Mouse (Mus musculus) intestine, embryonic 16.5 days (tissue): ENCODE data around the gene P3h3. TPM values are rescaled to one million over a fixed set of nuclear protein-coding genes. Genes with fewer than 3 reads are reported as not detected.
"Not testable (repeated sequence)": the region's sequence is repeated elsewhere in the genome, so short reads cannot be mapped to it uniquely, and the experiment has no call there.

Source experiments
- ATAC-seq: fragments of 200-750 bp; cut with Nextera tagmentation; 2 replicates; pipeline ENCODE4 v1.8.0; 2017; ENCODE audit warnings: moderate TSS enrichment, moderate library complexity
- H3K27ac ChIP-seq: fragments of 300-500 bp; sonication (generic); 2 replicates; pipeline ENCODE4 v1.5.1; 2014; ENCODE audit warnings: mild to moderate bottlenecking, low read length
- H3K27me3 ChIP-seq: fragments of 300-500 bp; sonication (generic); replicated peaks from 2 replicates; pipeline ENCODE4 v1.6.1; 2014; ENCODE audit warnings: low read length, control low read depth, mixed read lengths; ENCODE audit not compliant: control insufficient read depth, insufficient read depth
- H3K36me3 ChIP-seq: fragments of 300-500 bp; sonication (generic); 2 replicates; pipeline ENCODE4 v1.6.1; 2014; ENCODE audit warnings: low read length, control low read depth; ENCODE audit not compliant: control insufficient read depth, insufficient read depth
- H3K4me1 ChIP-seq: fragments of 300-500 bp; sonication (generic); 2 replicates; pipeline ENCODE4 v1.6.1; 2014; ENCODE audit warnings: low read length, control low read depth, mixed read lengths; ENCODE audit not compliant: control insufficient read depth, insufficient read depth
- H3K4me2 ChIP-seq: fragments of 300-500 bp; sonication (generic); 2 replicates; pipeline ENCODE4 v1.6.1; 2014; ENCODE audit warnings: low read depth, low read length, control low read depth
- H3K4me3 ChIP-seq: fragments of 300-500 bp; sonication (generic); 2 replicates; pipeline ENCODE4 v1.5.1; 2014; ENCODE audit warnings: mild to moderate bottlenecking, low read length
- H3K9ac ChIP-seq: fragments of 300-500 bp; sonication (generic); 2 replicates; pipeline ENCODE4 v1.6.1; 2014; ENCODE audit warnings: low read depth, low read length
- H3K9me3 ChIP-seq: fragments of 300-500 bp; sonication (generic); 2 replicates; pipeline ENCODE4 v1.6.1; 2016; ENCODE audit warnings: low read length, control low read depth; ENCODE audit not compliant: control insufficient read depth
- WGBS: fragments of 180-500 bp; shearing (Covaris S2); extraction: QIAGEN DNeasy Blood & Tissue Kit; methylation state at CpG from one replicate; pipeline ENCODE4 v1.1.7; 2014; 5-methylcytosine and 5-hydroxymethylcytosine counted together
- polyA plus RNA-seq: library from polyadenylated mRNA; unstranded; fragments of >200 nt; fragmentation: Nextera tagmentation; extraction: Ambion mirVana; gene quantifications from 2 replicates; pipeline ENCODE4 v1.2.1, GENCODE M21; 2015

Gene P3h3
- polyA plus RNA-seq, 1 experiment from 2014 or later = 5.6 TPM

DNA sequence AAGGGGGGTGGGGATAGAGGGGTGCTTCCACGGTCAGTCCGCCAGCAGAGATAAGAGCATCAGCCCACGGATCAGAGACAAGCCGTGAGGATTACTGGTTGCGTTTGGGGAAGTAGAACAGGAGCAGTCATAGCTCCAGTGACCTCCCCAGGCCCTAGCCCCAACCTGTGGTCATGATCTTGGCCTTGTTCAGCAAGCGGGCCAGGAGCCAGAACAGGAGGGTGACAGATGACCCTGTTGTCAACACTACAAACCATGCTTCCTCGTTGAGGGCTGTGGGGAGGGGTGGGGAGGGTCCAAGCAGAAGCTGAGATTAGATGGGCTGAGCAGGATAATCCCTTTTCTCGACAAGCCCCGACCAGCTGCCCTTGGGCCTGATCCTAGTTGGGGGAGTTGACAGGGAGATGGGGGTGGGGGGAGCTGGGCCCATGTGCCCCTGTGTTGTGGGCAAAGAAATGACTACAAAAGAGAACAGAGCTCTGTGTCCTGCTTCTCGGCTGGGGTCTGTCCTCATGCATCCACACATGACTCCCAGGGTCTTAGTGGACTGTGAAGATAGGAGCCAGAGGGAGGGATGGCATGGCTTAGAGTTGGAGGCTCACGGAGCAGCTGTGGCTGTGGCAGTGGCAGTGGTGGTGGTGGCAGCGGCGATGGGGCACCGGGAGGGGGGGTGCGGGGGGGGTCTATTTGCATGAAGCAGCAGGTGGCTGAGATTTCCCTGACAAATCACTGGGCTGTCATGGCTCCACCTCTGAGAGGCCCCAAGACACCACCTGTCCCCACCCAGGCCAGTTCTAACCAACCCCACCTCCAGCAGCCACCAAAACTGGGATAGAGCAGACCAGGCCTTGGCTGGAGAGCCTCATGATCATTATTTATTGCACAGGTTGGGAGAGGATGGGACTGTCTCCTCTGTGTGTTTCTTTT is 17.0 kb downstream of the P3h3 start, which contains the start of gene Gnb3:
Gnb3 (minus strand) TSS at position 35 of the 927 bp plus-strand sequence.
- Histone ChIP-seq H3K9ac (peak within 1 kb of the TSS; percentile 50), H3K4me2 (no peak within 1 kb of the TSS), H3K4me3 (no peak within 1 kb of the TSS), H3K9me3 (no peaks in the 10 kb centered on the region), H3K27ac (no peak within 1 kb of the TSS), H3K4me1 (peaks cover 7% of the 10 kb centered on the region), H3K27me3 (no peaks in the 10 kb centered on the region), H3K36me3 (no peaks in the 10 kb centered on the region)
- 36% methylated on average over 15 of the region's 15 CpGs for WGBS
- ATAC-seq = 0 out of 2 replicates have a peak, but pooled peaks have one; percentile 11

DNA sequence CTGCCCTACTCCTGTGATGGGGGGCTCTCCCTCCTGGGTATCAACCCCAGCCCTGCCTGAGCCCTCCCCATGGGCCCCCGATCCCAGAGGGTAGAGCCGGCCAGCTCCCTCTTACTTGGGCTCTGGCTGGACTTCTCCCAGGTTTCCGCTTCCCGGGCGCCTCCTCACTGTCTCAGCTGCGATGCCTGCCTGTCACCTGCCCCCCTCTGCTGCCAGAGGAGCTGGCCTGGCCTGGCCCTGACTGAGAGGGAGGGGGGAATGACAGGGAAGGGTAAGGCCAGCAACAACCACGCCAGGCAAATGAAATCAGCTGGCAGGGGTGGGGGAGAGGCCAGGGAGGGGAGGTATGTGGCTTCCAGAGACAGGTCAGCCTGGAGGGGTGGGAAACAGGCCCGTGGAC is 17.7 kb downstream of the P3h3 start:
- Histone ChIP-seq H3K27ac (no peak overlapping the region), H3K4me3 (no peak overlapping the region), H3K9me3 (no peaks in the 10 kb centered on the region), H3K4me2 (no peak overlapping the region), H3K9ac (peak overlapping the region; percentile 50), H3K4me1 (peaks cover 5% of the 10 kb centered on the region), H3K27me3 (no peaks in the 10 kb centered on the region), H3K36me3 (no peaks in the 10 kb centered on the region)
- peak; percentile 19; the same call in 1 of the 2 replicates for ATAC-seq
- 15% methylated on average over 8 of the region's 8 CpGs for WGBS

DNA sequence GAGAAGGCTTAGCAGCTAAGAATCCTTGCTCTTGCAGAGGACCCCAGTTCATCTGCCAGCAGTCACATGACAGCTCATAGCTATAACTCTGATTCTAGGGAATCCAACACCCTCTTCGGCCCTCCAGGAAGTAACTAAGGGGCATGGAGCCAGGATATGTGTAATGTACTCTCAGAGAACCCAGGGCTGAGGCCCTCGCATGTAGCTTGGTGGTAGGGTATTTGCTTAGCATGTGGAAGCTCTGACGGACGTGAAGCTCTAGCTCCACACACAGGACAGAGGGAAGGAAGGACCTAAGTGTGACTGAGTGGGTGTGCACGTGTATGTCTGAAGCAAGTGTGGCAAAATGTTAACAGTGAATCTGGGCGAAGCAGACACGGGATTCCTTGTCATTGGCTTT is 21.1 kb downstream of the P3h3 start:
- no peak overlapping the region for H3K27ac ChIP-seq
- no peaks in the 10 kb centered on the region for H3K27me3 ChIP-seq
- 72% methylated on average over 7 of the region's 7 CpGs for WGBS
- no peak for ATAC-seq
- no peak overlapping the region for H3K4me3 ChIP-seq
- no peak overlapping the region for H3K9ac ChIP-seq
- no peak overlapping the region for H3K4me2 ChIP-seq
- peaks cover 7% of the 10 kb centered on the region; the same call in 1 of the 2 replicates for H3K36me3 ChIP-seq
- H3K9me3 ChIP-seq = no peaks in the 10 kb centered on the region
- peaks cover 5% of the 10 kb centered on the region for H3K4me1 ChIP-seq

DNA sequence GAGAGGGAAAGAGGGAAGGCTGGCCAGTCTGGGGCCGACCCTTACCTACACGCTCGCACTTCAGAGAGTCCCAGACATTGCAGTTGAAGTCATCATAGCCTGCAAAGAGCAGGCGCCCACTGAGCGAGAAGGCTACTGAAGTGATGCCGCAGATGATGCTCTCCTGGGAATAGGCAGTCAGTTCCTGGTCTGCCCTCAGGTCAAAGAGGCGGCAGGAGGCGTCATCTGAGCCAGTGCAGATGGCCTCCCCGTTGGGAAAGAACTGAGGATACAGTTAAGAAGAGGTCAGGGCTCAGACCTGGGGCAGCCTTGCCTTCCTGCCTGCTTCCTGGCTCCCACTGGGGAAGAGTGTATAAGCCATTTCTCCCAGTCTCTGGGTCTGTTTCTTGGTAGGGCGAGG is 22.0 kb downstream of the P3h3 start:
- peaks cover 7% of the 10 kb centered on the region; the same call in 1 of the 2 replicates for H3K36me3 ChIP-seq
- 61% methylated on average over 10 of the region's 10 CpGs for WGBS
- H3K4me1 ChIP-seq = peaks cover 5% of the 10 kb centered on the region
- no peak for ATAC-seq
- H3K27me3 ChIP-seq = no peaks in the 10 kb centered on the region
- no peak overlapping the region for H3K9ac ChIP-seq
- no peak overlapping the region for H3K4me2 ChIP-seq
- no peak overlapping the region for H3K4me3 ChIP-seq
- no peaks in the 10 kb centered on the region for H3K9me3 ChIP-seq
- H3K27ac ChIP-seq = no peak overlapping the region

DNA sequence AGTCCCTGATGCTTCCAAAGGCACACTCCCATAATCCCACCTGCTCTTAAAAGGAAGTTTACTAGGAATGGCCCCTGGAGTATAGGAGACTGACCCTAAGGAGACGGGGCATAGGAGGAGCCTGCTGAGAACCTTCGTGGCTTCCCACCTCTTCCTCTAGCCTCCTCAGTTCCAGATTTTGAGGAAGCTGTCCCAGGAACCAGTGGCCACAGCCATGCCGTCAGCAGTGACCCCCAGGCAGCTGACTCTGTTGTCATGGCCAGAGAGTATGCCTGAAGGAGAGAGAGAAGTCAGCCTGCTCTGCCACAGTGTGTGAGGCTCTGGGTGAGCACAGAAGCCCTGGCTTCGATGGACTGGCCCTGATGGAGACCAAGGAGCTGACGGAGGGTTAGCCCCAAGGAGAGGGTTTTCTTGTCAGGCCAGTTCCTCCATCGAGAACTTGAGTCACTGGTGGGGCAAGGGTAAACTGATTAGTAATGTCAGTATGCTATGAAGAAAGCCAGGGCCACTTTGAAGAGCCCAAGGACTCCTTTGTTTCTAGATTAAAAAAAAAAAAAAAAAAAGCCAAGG is 23.0 kb downstream of the P3h3 start:
- H3K4me3 ChIP-seq = no peak overlapping the region
- no peak overlapping the region for H3K27ac ChIP-seq
- H3K9me3 ChIP-seq = no peaks in the 10 kb centered on the region
- 84% methylated on average over 6 of the region's 6 CpGs for WGBS
- H3K4me1 ChIP-seq = peaks cover 2% of the 10 kb centered on the region; the same call in 1 of the 2 replicates
- no peaks in the 10 kb centered on the region for H3K27me3 ChIP-seq
- no peak for ATAC-seq
- peaks cover 7% of the 10 kb centered on the region; the same call in 1 of the 2 replicates for H3K36me3 ChIP-seq
- H3K9ac ChIP-seq = no peak overlapping the region
- no peak overlapping the region for H3K4me2 ChIP-seq

DNA sequence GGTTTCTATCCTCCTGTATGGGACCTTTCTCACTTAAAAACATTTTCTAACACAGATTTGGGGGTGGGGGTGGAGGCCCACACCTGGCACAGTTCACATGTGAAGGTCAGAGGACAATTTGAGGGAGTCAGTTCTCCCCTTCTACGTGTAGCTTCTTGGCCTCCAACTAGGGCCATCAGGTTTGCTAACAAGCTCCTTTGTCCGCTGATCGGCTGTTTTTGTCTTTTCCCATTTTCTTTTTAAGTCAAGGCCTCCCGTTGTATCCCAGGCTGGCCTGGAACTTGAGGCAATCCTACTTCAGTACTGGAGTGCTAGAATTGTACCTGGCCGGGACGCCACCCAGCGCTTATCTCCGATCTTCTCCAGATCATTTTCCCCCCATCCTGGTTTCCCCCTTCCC is 25.9 kb downstream of the P3h3 start:
- no peaks in the 10 kb centered on the region for H3K27me3 ChIP-seq
- H3K36me3 ChIP-seq = peaks cover 7% of the 10 kb centered on the region; the same call in 1 of the 2 replicates
- WGBS = 89% methylated on average over 8 of the region's 8 CpGs
- no peak overlapping the region for H3K27ac ChIP-seq
- peaks cover 10% of the 10 kb centered on the region for H3K4me1 ChIP-seq
- no peak overlapping the region for H3K9ac ChIP-seq
- no peaks in the 10 kb centered on the region for H3K9me3 ChIP-seq
- H3K4me2 ChIP-seq = no peak overlapping the region
- no peak for ATAC-seq
- no peak overlapping the region for H3K4me3 ChIP-seq

DNA sequence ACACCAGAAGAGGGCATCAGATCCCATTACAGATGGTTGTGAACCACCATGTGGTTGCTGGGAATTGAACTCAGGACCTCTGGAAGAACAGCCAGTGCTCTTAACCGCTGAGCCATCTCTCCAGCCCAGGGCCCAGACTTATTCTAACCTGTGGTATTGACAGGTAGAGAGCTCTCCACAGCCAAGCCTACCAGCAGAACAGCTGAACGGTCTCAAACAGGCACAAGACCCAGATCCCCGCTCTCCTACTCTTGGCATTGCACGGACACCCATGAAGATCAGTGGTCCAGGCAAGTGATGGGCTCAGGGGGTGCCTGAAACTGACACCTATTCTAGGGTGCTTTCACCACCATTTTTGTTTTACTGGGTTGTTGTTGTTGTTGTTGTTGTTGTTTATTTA is 26.4 kb downstream of the P3h3 start:
- 94% methylated on average over 4 of the region's 4 CpGs for WGBS

DNA sequence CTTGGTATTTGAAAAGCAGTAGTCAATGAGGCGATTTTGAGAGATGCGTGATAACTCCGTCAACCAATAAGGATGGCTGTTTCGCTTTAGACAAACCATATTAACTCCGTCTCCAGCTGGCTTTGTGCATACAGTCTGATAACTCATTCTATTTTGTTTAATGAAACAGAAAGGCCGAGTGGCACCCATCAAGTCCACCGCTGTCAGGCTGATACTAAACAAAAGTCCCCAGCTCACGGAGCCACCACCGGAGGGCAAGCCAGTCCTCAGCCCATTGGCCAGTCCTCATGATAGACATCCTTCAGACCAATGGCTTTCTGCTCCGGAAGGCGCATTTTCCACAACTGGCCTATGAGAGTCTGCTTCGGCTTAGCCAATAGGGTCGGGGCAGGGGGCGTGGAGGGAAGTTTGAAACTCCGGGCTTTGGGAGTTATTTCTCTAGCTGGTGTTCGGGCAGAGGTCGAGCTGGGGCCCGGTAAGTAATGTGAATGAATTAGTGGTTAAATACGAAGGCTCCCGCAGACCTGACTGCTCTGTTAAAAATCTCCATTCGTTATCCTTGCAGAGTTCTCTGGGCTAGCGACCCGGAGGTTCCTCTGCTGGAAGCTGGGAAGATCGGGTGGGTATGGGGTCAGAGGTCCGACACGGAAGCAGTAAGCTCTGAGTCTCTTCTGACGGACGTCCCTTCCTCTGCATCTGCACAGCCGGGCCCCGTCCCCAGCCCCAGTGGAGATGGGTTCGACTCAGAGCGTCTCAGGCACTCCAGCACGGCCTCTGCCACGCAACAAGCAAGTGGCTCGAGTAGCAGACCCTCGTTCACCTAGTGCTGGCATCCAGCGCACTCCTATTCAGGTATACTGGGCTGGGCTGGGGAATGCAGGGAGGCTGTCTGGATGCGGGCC is 27.5 kb downstream of the P3h3 start:
- H3K4me1 ChIP-seq = peaks cover 10% of the 10 kb centered on the region
- H3K4me2 ChIP-seq = peak overlapping the region; percentile 90
- peaks cover 7% of the 10 kb centered on the region; the same call in 1 of the 2 replicates for H3K36me3 ChIP-seq
- ATAC-seq = peak; percentile 87
- H3K4me3 ChIP-seq = peak overlapping the region; percentile 76
- H3K27ac ChIP-seq = peak overlapping the region; percentile 96
- under 1% methylated on average over 38 of the region's 38 CpGs for WGBS
- H3K9me3 ChIP-seq = no peaks in the 10 kb centered on the region
- peak overlapping the region; percentile 86 for H3K9ac ChIP-seq
- H3K27me3 ChIP-seq = no peaks in the 10 kb centered on the region

More for the DNA sequence above, 26.4 kb downstream of the P3h3 start:
- H3K9ac ChIP-seq, H3K9me3 ChIP-seq, H3K4me1 ChIP-seq, ATAC-seq, H3K4me3 ChIP-seq, H3K36me3 ChIP-seq, H3K27me3 ChIP-seq, H3K27ac ChIP-seq: not testable (repeated sequence)
- peak overlapping the region; percentile 90 for H3K4me2 ChIP-seq
